Mouse (Mus musculus) brown adipose tissue, adult 24 weeks (tissue): ENCODE results near the gene Wdr74. TPM values are rescaled to one million over a fixed set of nuclear protein-coding genes. Genes with fewer than 3 reads are reported as not detected.

Source experiments
- H3K27ac ChIP-seq: fragments of 200-500 bp; replicated peaks from 2 replicates; pipeline ENCODE4 v1.5.1; 2012; ENCODE audit warnings: low read depth, mild to moderate bottlenecking, low read length
- H3K4me1 ChIP-seq: fragments of 200-500 bp; 2 replicates; pipeline ENCODE4 v1.6.1; 2012; ENCODE audit warnings: low read length, mixed read lengths; ENCODE audit not compliant: control insufficient read depth, insufficient read depth, insufficient read length
- H3K4me3 ChIP-seq: fragments of 200-500 bp; 2 replicates; pipeline ENCODE4 v1.5.1; 2012; ENCODE audit warnings: low read depth, mild to moderate bottlenecking, low read length, moderate library complexity; ENCODE audit not compliant: insufficient read depth
- polyA plus RNA-seq: library from polyadenylated mRNA; stranded (reverse); fragments of >200 nt; gene quantifications from 2 replicates; pipeline ENCODE4 v1.2.4, GENCODE M21; 2012; ENCODE audit not compliant: missing spikeins, insufficient read depth, insufficient read length

Gene Wdr74
- 28.2 and 31.8 TPM in 2 replicates for polyA plus RNA-seq

- H3K4me1 ChIP-seq, result peaks cover 2% of the 10 kb centered on the region; the same call in 1 of the 2 replicates
- peak within 1 kb of the TSS; percentile 64 for H3K27ac ChIP-seq
Measured at GRCm38 (mm10) chr19:8735389-8736159, at the start of gene Wdr74. TSS of gene Wdr74 (plus strand) at chr19:8735827.

GRCm38 (mm10) chr19:8691871-8692539 lies 43.6 kb upstream of the Wdr74 start:
- Histone ChIP-seq H3K4me3 (no peak overlapping the region), H3K27ac (no peak overlapping the region), H3K4me1 (no peaks in the 10 kb centered on the region)

More at GRCm38 (mm10) chr19:8735389-8736159, at the start of gene Wdr74:
- peak within 1 kb of the TSS; percentile 91 for H3K4me3 ChIP-seq

- Histone ChIP-seq H3K4me1 (no peaks in the 10 kb centered on the region), H3K27ac (no peak overlapping the region), H3K4me3 (no peak overlapping the region)
Measured at GRCm38 (mm10) chr19:8692740-8693139, 42.9 kb upstream of the Wdr74 start.

- no peaks in the 10 kb centered on the region for H3K4me1 ChIP-seq
- H3K4me3 ChIP-seq, result no peak overlapping the region
- H3K27ac ChIP-seq, result no peak overlapping the region
Measured at GRCm38 (mm10) chr19:8695330-8695729, 40.3 kb upstream of the Wdr74 start.

GRCm38 (mm10) chr19:8699652-8700051 lies 36.0 kb upstream of the Wdr74 start:
- Histone ChIP-seq H3K4me1 (no peaks in the 10 kb centered on the region), H3K27ac (no peak overlapping the region), H3K4me3 (no peak overlapping the region)

GRCm38 (mm10) chr19:8702458-8702857 lies 33.2 kb upstream of the Wdr74 start:
- H3K4me3 ChIP-seq, result no peak overlapping the region
- no peaks in the 10 kb centered on the region for H3K4me1 ChIP-seq
- H3K27ac ChIP-seq, result no peak overlapping the region

- Histone ChIP-seq H3K4me3 (no peak overlapping the region), H3K4me1 (no peaks in the 10 kb centered on the region), H3K27ac (no peak overlapping the region)
Measured at GRCm38 (mm10) chr19:8703571-8703970, 32.1 kb upstream of the Wdr74 start.

GRCm38 (mm10) chr19:8705026-8705708 lies 30.5 kb upstream of the Wdr74 start:
- Histone ChIP-seq H3K4me3 (no peak overlapping the region), H3K4me1 (no peaks in the 10 kb centered on the region; the same call in 1 of the 2 replicates), H3K27ac (no peak overlapping the region)

- Histone ChIP-seq H3K4me1 (no peaks in the 10 kb centered on the region; the same call in 1 of the 2 replicates), H3K27ac (no peak overlapping the region), H3K4me3 (no peak overlapping the region)
Measured at GRCm38 (mm10) chr19:8706132-8706667, 29.4 kb upstream of the Wdr74 start.

GRCm38 (mm10) chr19:8706930-8707329 lies 28.7 kb upstream of the Wdr74 start:
- no peak overlapping the region for H3K4me3 ChIP-seq
- H3K27ac ChIP-seq, result no peak overlapping the region
- peaks cover 5% of the 10 kb centered on the region; the same call in 1 of the 2 replicates for H3K4me1 ChIP-seq

GRCm38 (mm10) chr19:8708954-8709353 lies 26.7 kb upstream of the Wdr74 start:
- Histone ChIP-seq H3K4me1 (peaks cover 7% of the 10 kb centered on the region; the same call in 1 of the 2 replicates), H3K27ac (no peak overlapping the region), H3K4me3 (no peak overlapping the region)

GRCm38 (mm10) chr19:8710057-8710456 lies 25.6 kb upstream of the Wdr74 start:
- H3K4me3 ChIP-seq, result no peak overlapping the region
- peaks cover 7% of the 10 kb centered on the region; the same call in 1 of the 2 replicates for H3K4me1 ChIP-seq
- no peak overlapping the region for H3K27ac ChIP-seq

- peaks cover 7% of the 10 kb centered on the region; the same call in 1 of the 2 replicates for H3K4me1 ChIP-seq
- peak overlapping the region; percentile 80 for H3K4me3 ChIP-seq
- peak overlapping the region; percentile 81 for H3K27ac ChIP-seq
Measured at GRCm38 (mm10) chr19:8711506-8711905, 24.1 kb upstream of the Wdr74 start.

- Histone ChIP-seq H3K4me3 (peak overlapping the region; percentile 80), H3K4me1 (peaks cover 7% of the 10 kb centered on the region; the same call in 1 of the 2 replicates), H3K27ac (peak overlapping the region; percentile 81)
Measured at GRCm38 (mm10) chr19:8711949-8712869, 23.4 kb upstream of the Wdr74 start.
